ENCODE assay signal across 18 mouse cellular contexts in the genomic region with DNA sequence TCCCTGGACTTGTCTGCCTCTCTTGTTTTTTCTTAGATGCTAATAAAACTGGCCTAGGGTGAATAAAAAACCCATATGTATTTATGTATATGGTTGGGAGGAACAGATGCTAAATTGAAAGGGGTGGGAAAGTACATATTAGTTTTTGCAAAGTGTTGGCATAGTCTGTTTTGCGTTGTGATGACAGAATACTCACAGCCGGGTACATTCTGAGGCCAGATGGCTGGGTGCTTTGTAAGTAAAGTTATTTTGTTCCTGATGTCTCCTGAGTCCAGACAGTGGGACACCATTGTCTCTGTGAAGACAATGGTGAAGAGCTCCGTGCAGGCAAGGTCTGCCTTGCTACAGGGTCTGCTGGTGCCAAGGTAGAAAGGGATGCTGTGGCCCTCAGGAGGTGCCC. TPM values are rescaled to one million over a fixed set of nuclear protein-coding genes. Genes with fewer than 3 reads are reported as not detected.
"Had no signal": no experiment of that assay in that cellular context is flagged by ENCODE, and none has a peak within 500 bp of the region (broad histone marks: within the 10 kb centered on the region; RNA-seq: fewer than 3 reads in every experiment).

No protein-coding gene starts in this region.

- H3K9me3 ChIP-seq: limb, embryonic 10.5 days; liver, embryonic 15.5 days; midbrain, embryonic 10.5 days; neural tube, embryonic 13.5 days had no signal

- H3K4me3 ChIP-seq: limb, embryonic 10.5 days; liver, embryonic 15.5 days; midbrain, embryonic 10.5 days; neural tube, embryonic 13.5 days had no signal

- H3K4me2 ChIP-seq: liver, embryonic 15.5 days; neural tube, embryonic 13.5 days had no signal

- H3K9ac ChIP-seq: liver, embryonic 15.5 days; neural tube, embryonic 13.5 days had no signal

- DNase-seq: kidney, adult 11 months; kidney, postnatal 10 days; kidney, postnatal 4 days; lung, adult 2 months; lung, postnatal 4 days; right cerebral cortex, postnatal 14 days had no signal

- H3K27ac ChIP-seq: limb, embryonic 10.5 days; liver, embryonic 15.5 days; midbrain, embryonic 10.5 days; neural tube, embryonic 13.5 days; stomach, postnatal 0 days had no signal

- ATAC-seq: lung, postnatal 0 days; midbrain, embryonic 16.5 days had no signal

- H3K27me3 ChIP-seq: liver, embryonic 15.5 days; neural tube, embryonic 13.5 days had no signal

RNA-seq across cellular contexts. Expression of a gene that starts 32.6 kb away (rescaled TPM):
- total RNA-seq: left cerebral cortex, adult 8-10 months had no signal

RNA-seq across cellular contexts. Expression of a gene that starts 35.3 kb away (rescaled TPM):
- total RNA-seq: layer of hippocampus, postnatal 25 days; left cerebral cortex, adult 8-10 months; megakaryocyte, adult 5-6 weeks had no signal
- polyA plus RNA-seq: intestine, embryonic 14.5 days; kidney, embryonic 14.5 days; limb, embryonic 10.5 days; liver, embryonic 15.5 days; lung, adult 2 months; lung, postnatal 0 days; midbrain, embryonic 10.5 days; midbrain, embryonic 16.5 days; neural tube, embryonic 13.5 days; stomach, postnatal 0 days had no signal
